Mouse (Mus musculus) C2C12 (cell line): ENCODE results near the gene Rwdd2b. TPM values are rescaled to one million over a fixed set of nuclear protein-coding genes. Genes with fewer than 3 reads are reported as not detected.

Experiments used
- H3K27me3 ChIP-seq: one replicate; pipeline ENCODE4 v1.6.1; 2011; ENCODE audit not compliant: control insufficient read depth, insufficient read depth, insufficient read length
- H3K36me3 ChIP-seq: one replicate; pipeline ENCODE4 v1.6.1; 2011; ENCODE audit not compliant: control insufficient read depth, insufficient read depth
- H3K4me3 ChIP-seq: one replicate; pipeline ENCODE4 v1.5.1; 2011; ENCODE audit warnings: mild to moderate bottlenecking, control low read depth; ENCODE audit not compliant: poor library complexity, insufficient read depth, severe bottlenecking
- H3K79me2 ChIP-seq: one replicate; pipeline ENCODE4 v1.6.1; 2011; ENCODE audit not compliant: control insufficient read depth, insufficient read depth
- H3K79me3 ChIP-seq: one replicate; pipeline ENCODE4 v1.6.1; 2011; ENCODE audit warnings: low read depth, control low read depth
- H3ac ChIP-seq: one replicate; pipeline ENCODE3; 2011; ENCODE audit warnings: low read depth; ENCODE audit not compliant: control insufficient read depth, insufficient read length
- CEBPB ChIP-seq: IDR thresholded peaks from one replicate; pipeline ENCODE4 v1.6.1; 2011; ENCODE audit warnings: low read depth, mild to moderate bottlenecking, control low read depth, moderate library complexity
- CTCF ChIP-seq: IDR thresholded peaks from one replicate; pipeline ENCODE4 v1.5.1; 2011; ENCODE audit not compliant: control insufficient read depth, insufficient read depth, insufficient read length
- FOSL1 ChIP-seq: IDR thresholded peaks from one replicate; pipeline ENCODE4 v1.8.0; 2011; ENCODE audit warnings: mild to moderate bottlenecking, low read length; ENCODE audit not compliant: poor library complexity, insufficient read depth, severe bottlenecking
- MAX ChIP-seq: IDR thresholded peaks from one replicate; pipeline ENCODE4 v1.6.1; 2011; ENCODE audit warnings: mild to moderate bottlenecking, control low read depth
- MYOD1 ChIP-seq: IDR thresholded peaks from one replicate; pipeline ENCODE4 v1.6.1; 2011; ENCODE audit warnings: low read depth; ENCODE audit not compliant: control insufficient read depth, insufficient read length
- MYOG ChIP-seq: IDR thresholded peaks from one replicate; pipeline ENCODE4 v1.6.1; 2011; ENCODE audit not compliant: control insufficient read depth, insufficient read length; ENCODE audit errors: extremely low read depth
- USF1 ChIP-seq: IDR thresholded peaks from one replicate; pipeline ENCODE4 v1.6.1; 2011; ENCODE audit warnings: low read depth, mild to moderate bottlenecking, control low read depth, moderate library complexity
- polyA plus RNA-seq: library from polyadenylated mRNA; unstranded; fragments of >200 nt; fragmentation: generic; extraction: Trizol; gene quantifications from one replicate; pipeline ENCODE4 v1.2.1, GENCODE M21; 2012; ENCODE audit warnings: missing spikeins

Rwdd2b gene
- polyA plus RNA-seq, 1 experiment, result 5.2 TPM

GRCm38 (mm10) chr16:87443245-87443644, 2.9 kb upstream of the Rwdd2b start:
- H3K36me3 ChIP-seq, result no peaks in the 10 kb centered on the region
- H3K79me2 ChIP-seq, result no peaks in the 10 kb centered on the region
- no peaks in the 10 kb centered on the region for H3K79me3 ChIP-seq
- no peak overlapping the region for H3K4me3 ChIP-seq
- H3ac ChIP-seq, result no peak overlapping the region
- no peak for TF ChIP-seq MYOG
- TF ChIP-seq CEBPB, result no peak
- TF ChIP-seq FOSL1, result no peak
- no peak for TF ChIP-seq USF1
- peaks cover 11% of the 10 kb centered on the region for H3K27me3 ChIP-seq

DNA sequence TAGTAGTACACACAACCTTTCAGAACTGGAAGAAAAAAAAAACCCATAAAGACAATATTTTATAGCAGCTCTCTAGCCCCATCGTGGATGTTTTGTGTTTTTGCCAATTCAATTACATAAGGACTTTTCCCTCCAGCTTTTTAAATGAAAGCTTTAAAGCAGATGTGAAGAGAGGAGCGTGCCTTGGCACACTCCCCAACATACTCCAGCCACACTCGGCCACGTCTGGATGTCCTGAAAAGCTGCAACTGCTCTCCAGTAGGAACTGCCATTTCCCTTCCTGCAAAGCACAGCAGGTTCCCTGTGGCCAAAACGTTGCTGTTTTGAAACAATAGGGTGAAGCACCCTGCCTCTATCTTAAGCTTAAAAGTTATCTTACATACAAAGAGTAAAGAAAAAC, 1.9 kb upstream of the Rwdd2b start:
- Histone ChIP-seq H3K79me2 (no peaks in the 10 kb centered on the region), H3ac (no peak overlapping the region), H3K27me3 (peaks cover 11% of the 10 kb centered on the region), H3K4me3 (no peak overlapping the region), H3K36me3 (no peaks in the 10 kb centered on the region), H3K79me3 (no peaks in the 10 kb centered on the region)
- no peak for TF ChIP-seq USF1
- TF ChIP-seq MAX, result no peak

DNA sequence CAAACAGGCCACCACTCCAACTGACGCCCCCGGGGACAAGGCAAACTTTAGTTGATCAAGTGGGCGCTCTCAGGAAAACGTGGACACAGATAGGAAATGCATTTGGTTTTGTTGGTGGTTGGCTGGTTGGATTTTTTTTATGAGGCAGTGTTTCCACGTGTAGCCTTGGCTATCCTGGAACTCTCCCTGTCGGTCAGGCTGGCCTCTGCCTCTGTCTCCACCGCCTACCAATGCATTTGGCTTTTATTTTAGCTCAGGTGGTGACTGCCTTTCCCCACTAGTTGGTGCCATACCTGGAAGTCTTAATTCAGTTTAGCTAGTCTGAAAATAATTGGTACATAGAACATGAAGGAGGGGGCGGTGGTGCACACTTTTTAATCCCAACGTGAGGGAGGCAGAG, 716 bp upstream of the Rwdd2b start:
- Histone ChIP-seq H3K27me3 (peaks cover 11% of the 10 kb centered on the region), H3K36me3 (no peaks in the 10 kb centered on the region), H3ac (no peak overlapping the region), H3K79me2 (no peaks in the 10 kb centered on the region), H3K4me3 (peak overlapping the region; percentile 52), H3K79me3 (no peaks in the 10 kb centered on the region)
- TF ChIP-seq CTCF (no peak), CEBPB (no peak), MYOG (no peak), FOSL1 (no peak)

DNA sequence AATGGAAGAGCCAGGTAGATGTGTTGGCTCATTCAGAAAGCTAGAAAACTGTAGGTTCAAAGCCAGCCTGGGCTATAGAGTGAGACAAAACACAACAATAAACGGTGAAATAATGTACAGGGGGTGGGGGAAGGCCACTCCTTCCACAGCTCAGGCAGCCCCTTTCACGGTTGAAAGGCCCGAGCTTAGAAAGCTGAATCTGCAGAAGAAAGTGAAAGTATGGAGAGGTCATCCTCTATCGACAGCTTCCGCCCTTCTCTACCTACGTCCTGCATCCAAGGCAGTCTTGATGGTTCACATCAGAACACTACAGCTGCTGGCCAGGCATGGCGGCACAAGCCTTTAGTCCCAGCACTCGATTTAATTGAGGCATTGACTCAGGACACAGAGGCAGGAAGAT, 1.7 kb downstream of the Rwdd2b start:
- Histone ChIP-seq H3K36me3 (no peaks in the 10 kb centered on the region), H3K4me3 (no peak overlapping the region), H3K79me2 (no peaks in the 10 kb centered on the region), H3K79me3 (no peaks in the 10 kb centered on the region), H3ac (peak overlapping the region; percentile 28), H3K27me3 (peaks cover 5% of the 10 kb centered on the region)
- TF ChIP-seq MYOD1 (no peak), CEBPB (no peak), USF1 (no peak), MAX (no peak), MYOG (no peak), CTCF (no peak), FOSL1 (no peak)

GRCm38 (mm10) chr16:87437096-87437495, 3.3 kb downstream of the Rwdd2b start:
- Histone ChIP-seq H3ac (no peak overlapping the region), H3K27me3 (no peaks in the 10 kb centered on the region), H3K79me2 (peaks cover 3% of the 10 kb centered on the region), H3K79me3 (peaks cover 2% of the 10 kb centered on the region), H3K4me3 (no peak overlapping the region), H3K36me3 (no peaks in the 10 kb centered on the region)
- no peak for TF ChIP-seq FOSL1
- no peak for TF ChIP-seq CTCF

GRCm38 (mm10) chr16:87435411-87436205, 4.8 kb downstream of the Rwdd2b start:
- H3K4me3 ChIP-seq, result no peak overlapping the region
- peaks cover 18% of the 10 kb centered on the region for H3K79me2 ChIP-seq
- no peaks in the 10 kb centered on the region for H3K27me3 ChIP-seq
- H3ac ChIP-seq, result no peak overlapping the region
- H3K79me3 ChIP-seq, result peaks cover 16% of the 10 kb centered on the region
- TF ChIP-seq MYOG, result no peak
- no peak for TF ChIP-seq MAX
- no peak for TF ChIP-seq CEBPB
- TF ChIP-seq USF1, result no peak
- TF ChIP-seq CTCF, result no peak
- no peak for TF ChIP-seq MYOD1
- no peak for TF ChIP-seq FOSL1
- H3K36me3 ChIP-seq, result no peaks in the 10 kb centered on the region
